Mouse (Mus musculus): ENCODE measurements around the gene Cers6. TPM values are rescaled to one million over a fixed set of nuclear protein-coding genes. Genes with fewer than 3 reads are reported as not detected.

Cers6 gene
- polyA plus RNA-seq, 1 experiment from 2014 or later: 13.8 TPM

DNA sequence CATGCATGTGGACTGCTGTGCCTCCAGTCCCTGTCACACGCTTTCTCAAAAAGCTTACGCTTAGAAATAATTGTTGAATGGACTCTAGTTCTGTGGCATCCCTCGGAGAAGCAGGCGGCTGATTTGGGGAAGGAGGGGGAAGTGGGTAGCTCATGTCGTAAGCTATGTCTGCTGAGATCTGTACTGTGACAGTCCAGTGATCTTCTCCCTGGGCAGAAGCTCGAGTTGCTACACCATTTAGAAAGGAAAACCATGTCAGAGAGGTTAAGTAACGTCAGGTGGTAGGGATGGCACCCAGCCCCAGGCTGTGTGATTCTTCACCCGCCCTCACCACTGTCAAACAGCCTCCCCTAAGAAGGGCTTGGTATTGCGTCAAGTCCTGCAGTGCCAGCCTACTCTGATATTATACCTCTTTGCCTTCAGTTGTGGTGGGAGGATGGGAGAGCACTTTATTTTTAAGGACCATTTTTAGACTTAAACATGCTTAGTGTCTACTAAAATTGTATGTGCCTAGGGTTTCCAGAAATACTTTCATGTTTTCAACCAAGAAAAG, 154.0 kb downstream of the Cers6 start:
- no peak for DNase-seq (ENCODE audit: low spot score)

DNA sequence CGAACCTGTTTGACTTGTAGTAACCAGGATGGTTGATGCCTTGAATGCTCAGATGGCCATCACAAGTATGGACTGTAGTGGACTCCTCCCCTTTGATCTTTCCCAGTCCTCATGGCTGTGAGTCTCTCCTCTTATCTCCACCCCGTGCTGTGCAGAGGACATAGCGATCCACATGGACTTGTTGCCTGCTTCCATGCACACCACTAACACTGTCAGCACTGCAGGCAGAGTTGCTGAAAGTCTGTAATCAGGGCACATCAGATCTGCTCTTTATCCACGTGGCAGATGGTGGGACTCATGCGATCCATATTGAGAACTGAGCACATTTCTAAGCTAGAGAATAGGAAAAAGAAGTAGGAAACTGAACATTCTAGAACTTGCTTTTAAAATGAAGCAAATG, 154.6 kb downstream of the Cers6 start:
- DNase-seq (ENCODE audit: low spot score): no peak

- no peak for DNase-seq (ENCODE audit: low spot score)
These were observed 157.9 kb downstream of the Cers6 start for GRCm38 (mm10) chr2:69019026-69019565.

DNA sequence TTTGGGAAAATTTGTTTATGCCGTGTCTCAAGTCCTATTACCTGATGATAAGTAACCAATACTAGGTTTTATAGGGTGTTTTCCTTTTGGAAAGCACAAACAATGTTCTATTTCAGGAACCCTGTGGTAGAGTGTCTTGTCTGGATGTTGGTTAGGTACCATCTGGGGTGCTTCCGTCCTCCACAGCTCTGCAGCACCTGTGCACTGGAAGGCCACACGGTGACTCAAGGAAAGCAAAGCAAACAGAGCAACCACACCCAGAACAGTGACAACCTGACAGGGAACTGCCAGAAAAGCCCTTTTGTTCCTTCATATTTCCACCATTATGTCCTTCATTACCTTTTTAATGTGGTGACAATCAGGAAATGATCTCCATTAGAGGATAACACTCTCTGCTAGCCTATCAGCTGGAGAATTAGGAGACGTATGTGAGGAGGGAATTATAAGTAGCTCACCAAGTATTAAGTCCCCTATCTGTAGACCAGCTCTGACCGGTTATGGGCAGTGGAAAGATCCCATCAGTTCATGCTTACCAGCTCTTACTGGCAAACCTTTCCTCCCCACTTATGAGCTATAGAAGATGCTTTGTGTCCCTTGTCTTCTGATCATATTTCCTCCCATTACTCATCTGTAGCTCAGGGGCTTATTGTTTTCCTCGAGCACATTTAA, 158.7 kb downstream of the Cers6 start:
- peak; percentile 13 for DNase-seq (ENCODE audit: low spot score)

- no peak for DNase-seq (ENCODE audit: low spot score)
These were observed 159.5 kb downstream of the Cers6 start for GRCm38 (mm10) chr2:69020636-69021310.

GRCm38 (mm10) chr2:69021516-69021915, 160.3 kb downstream of the Cers6 start:
- no peak for DNase-seq (ENCODE audit: low spot score)

DNA sequence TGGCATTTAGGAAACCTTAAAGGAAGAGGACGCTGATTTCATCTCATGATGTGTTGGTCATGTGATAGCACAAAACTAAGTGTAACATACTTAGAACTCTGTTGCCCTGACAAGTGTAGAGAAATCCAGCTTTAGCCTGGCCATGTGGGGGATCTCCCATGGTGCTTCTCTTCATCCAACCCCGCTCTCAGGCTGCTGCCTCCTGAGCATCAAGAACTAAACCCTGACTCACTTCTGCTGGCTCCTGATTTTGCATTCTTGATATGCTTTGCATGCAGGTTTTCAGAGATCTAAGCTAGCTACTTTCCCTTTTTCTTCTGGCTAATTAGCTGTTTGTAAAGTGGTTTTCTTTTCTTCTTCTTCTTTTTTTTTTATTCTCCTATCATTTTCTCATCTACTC, 163.6 kb downstream of the Cers6 start:
- DNase-seq (ENCODE audit: low spot score): no peak

- no peak for DNase-seq (ENCODE audit: low spot score)
These were observed 171.3 kb downstream of the Cers6 start for GRCm38 (mm10) chr2:69032562-69032961.

- DNase-seq (ENCODE audit: low spot score): no peak
These were observed 174.2 kb downstream of the Cers6 start for GRCm38 (mm10) chr2:69035457-69035856.

DNA sequence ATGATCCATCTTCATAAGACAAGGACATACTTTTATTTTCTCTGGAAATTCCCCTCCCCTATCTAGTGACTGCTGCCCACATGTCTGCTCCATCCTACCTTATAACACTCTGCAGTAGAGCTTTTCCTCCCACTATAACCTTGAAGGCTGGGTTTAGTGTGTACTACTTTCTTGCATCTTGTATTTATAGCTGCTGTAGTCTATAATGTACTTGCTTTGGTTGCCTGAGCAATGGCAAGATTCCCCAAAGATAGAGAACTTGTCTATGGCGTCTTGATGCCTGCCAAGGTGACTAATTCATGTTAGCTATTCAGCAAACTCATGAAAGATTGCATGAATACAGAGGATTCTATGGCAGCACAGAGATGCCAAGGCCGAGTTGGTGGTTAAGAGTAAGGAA, 176.1 kb downstream of the Cers6 start:
- no peak for DNase-seq (ENCODE audit: low spot score)

DNA sequence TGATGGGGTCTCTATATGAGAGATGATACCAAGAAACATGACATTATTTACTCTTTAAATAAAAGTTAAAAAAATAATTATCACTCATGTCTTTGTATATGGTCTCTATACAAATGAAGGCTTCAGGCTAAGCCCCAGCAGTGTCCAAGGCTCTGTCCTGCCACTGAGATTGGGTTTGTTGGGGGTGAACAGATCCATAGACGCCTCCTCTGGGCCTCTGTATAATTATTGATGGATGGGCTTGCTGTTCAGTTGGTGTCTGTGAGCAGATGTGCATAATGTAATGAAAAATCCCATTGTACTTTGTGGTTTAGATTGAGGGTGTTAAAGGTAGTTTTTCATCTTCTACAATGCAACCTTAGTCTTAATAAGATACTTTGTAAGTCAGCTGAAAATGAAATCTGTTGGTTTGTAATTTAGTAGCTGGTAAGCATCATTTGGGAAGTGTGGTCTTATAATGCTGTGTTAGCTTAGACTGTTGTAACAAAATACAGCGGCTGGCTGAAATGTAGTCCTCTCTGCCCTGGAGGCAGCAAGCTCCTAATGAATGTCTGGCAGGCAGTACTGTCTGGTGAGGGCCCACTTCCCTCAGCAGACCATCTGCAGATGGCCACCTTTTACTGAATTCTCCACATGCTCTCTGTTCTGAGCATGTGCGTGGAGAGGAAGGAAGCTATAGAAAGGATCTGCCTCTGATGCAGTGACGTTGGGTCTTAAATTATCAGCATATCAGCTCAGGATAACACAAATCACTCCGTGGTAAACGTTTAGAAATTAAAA, 181.3 kb downstream of the Cers6 start:
- DNase-seq (ENCODE audit: low spot score): no peak

- DNase-seq (ENCODE audit: low spot score): peak; percentile 83
These were observed 182.3 kb downstream of the Cers6 start for GRCm38 (mm10) chr2:69043431-69044118.

DNA sequence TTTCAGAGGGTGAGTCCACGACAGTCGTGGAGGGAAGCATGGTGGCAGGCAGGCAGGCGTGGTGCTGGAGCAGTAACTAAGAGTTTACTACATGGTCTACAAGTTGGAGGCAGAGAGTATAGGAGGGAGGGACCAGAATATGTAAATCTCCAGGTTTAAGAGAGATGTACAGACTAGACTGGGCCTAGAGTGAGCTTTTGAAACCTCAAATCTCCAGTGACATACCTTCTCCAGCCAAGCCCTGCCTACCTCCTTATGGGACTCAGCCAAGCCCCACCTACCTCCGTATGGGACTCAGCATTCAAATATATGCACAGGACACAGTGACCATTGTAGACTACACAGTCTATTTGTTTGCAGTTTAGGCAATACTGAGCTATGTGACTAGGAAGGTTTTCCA, 184.7 kb downstream of the Cers6 start:
- no peak for DNase-seq (ENCODE audit: low spot score)

DNA sequence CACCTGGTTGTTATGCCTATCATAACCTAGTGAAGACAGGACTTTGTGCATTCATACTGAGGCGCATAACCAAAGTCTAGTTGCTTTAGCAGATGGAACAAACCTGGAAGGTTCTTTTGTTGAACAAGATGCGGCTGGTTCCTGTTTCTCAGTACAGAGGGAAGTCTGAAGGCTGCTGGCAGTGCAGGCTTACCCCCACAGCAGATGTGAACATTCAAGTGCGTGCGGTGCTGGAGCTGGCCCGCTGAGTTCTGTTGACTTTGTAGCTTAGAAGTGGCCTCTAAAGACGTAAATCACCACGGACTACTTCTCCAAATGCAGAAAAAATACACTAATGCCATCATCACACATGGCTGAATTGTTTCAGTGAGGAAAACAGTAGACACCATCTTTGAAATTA, 186.1 kb downstream of the Cers6 start:
- no peak for DNase-seq (ENCODE audit: low spot score)

DNA sequence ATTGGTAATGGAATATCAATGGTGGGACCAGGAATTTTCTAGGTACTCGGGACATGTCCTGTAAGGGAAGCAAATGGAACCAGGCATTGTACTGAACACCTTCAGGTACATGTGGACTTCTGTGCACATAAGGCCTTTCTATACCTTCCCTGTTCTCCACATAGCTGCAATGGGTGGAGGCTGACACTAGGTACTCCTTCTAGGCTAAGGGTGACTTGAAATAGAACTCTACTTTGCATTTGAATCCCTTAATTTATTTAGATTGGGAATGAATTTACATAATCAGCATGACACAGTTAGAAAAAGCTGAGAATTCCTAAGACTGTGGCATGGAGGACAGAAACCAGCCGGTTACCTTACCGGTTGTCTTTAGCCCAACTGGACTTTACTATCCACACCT, 186.6 kb downstream of the Cers6 start:
- no peak for DNase-seq (ENCODE audit: low spot score)

DNA sequence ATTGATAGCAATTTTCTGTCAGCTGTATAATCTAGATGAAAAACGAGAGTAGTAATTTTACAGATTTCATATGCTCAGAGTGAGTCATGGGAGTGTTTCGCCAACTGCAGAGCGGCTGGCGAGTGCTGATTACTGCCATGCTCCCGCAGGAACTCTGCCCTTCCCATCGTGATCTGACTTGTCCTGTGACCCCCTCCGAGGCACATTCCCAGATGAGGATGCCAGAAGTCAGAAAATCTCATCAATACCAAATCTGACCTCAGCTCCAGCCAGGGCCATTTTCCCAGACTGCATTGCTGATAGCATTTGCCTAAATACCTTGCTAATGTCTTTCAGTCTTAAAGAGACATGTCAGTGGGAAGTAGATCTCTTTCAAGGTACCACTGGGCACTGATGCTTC, 187.9 kb downstream of the Cers6 start:
- DNase-seq (ENCODE audit: low spot score): no peak

- no peak for DNase-seq (ENCODE audit: low spot score)
These were observed 188.9 kb downstream of the Cers6 start for GRCm38 (mm10) chr2:69050189-69050588.

GRCm38 (mm10) chr2:69051596-69051995, 190.4 kb downstream of the Cers6 start:
- no peak for DNase-seq (ENCODE audit: low spot score)

- no peak for DNase-seq (ENCODE audit: low spot score)
These were observed 192.1 kb downstream of the Cers6 start for GRCm38 (mm10) chr2:69053210-69053858.

- no peak for DNase-seq (ENCODE audit: low spot score)
These were observed 193.0 kb downstream of the Cers6 start for GRCm38 (mm10) chr2:69054279-69054678.

GRCm38 (mm10) chr2:69055174-69055573, 193.9 kb downstream of the Cers6 start:
- DNase-seq (ENCODE audit: low spot score): no peak

Data from thymus, postnatal 0 days (tissue).